Mouse (Mus musculus): ENCODE measurements around the gene Tnrc18. TPM values are rescaled to one million over a fixed set of nuclear protein-coding genes. Genes with fewer than 3 reads are reported as not detected.

Gene Tnrc18
- polyA plus RNA-seq, 1 experiment from 2014 or later, result 39.3 TPM

- Histone ChIP-seq H3K27me3 (ENCODE audit: insufficient read depth, poor library complexity, severe bottlenecking) (no peaks in the 10 kb centered on the region), H3K4me1 (replicated peaks) (peaks cover 58% of the 10 kb centered on the region), H3K4me3 (peak overlapping the region; percentile 99), H3K36me3 (peaks cover 41% of the 10 kb centered on the region), H3K9me3 (no peaks in the 10 kb centered on the region), H3K27ac (peak overlapping the region; percentile 100)
- WGBS, result 2% methylated on average over 18 of the region's 18 CpGs
- DNase-seq (ENCODE audit: low spot score), result peak; percentile 70
Measured at GRCm38 (mm10) chr5:142812976-142813721, 4.3 kb downstream of the Tnrc18 start.

- Histone ChIP-seq H3K27me3 (ENCODE audit: insufficient read depth, poor library complexity, severe bottlenecking) (no peaks in the 10 kb centered on the region), H3K9me3 (no peaks in the 10 kb centered on the region), H3K4me1 (replicated peaks) (peaks cover 56% of the 10 kb centered on the region), H3K27ac (peak overlapping the region; percentile 100), H3K36me3 (peaks cover 46% of the 10 kb centered on the region), H3K4me3 (peak overlapping the region; percentile 99)
- DNase-seq (ENCODE audit: low spot score), result peak; percentile 15
- 4% methylated on average over 8 of the region's 8 CpGs for WGBS
Measured at GRCm38 (mm10) chr5:142812621-142812975, 4.9 kb downstream of the Tnrc18 start.

- H3K9me3 ChIP-seq, result no peaks in the 10 kb centered on the region
- no peaks in the 10 kb centered on the region for H3K27me3 ChIP-seq (ENCODE audit: insufficient read depth, poor library complexity, severe bottlenecking)
- H3K36me3 ChIP-seq, result peaks cover 53% of the 10 kb centered on the region
- 19% methylated on average over 8 of the region's 8 CpGs for WGBS
- peak overlapping the region; percentile 100 for H3K27ac ChIP-seq
- H3K4me1 ChIP-seq (replicated peaks), result peaks cover 58% of the 10 kb centered on the region
- peak overlapping the region; percentile 99 for H3K4me3 ChIP-seq
- DNase-seq (ENCODE audit: low spot score), result peak; percentile 29
Measured at GRCm38 (mm10) chr5:142811870-142812443, 5.5 kb downstream of the Tnrc18 start.

- Histone ChIP-seq H3K36me3 (peaks cover 63% of the 10 kb centered on the region), H3K4me3 (peak overlapping the region; percentile 99), H3K9me3 (no peaks in the 10 kb centered on the region), H3K27ac (peak overlapping the region; percentile 100), H3K4me1 (replicated peaks) (peaks cover 58% of the 10 kb centered on the region), H3K27me3 (ENCODE audit: insufficient read depth, poor library complexity, severe bottlenecking) (no peaks in the 10 kb centered on the region)
- 12% methylated on average over 20 of the region's 20 CpGs for WGBS
- peak; percentile 79 for DNase-seq (ENCODE audit: low spot score)
Measured at GRCm38 (mm10) chr5:142810710-142811599, 6.5 kb downstream of the Tnrc18 start.

GRCm38 (mm10) chr5:142807661-142808060 lies 9.8 kb downstream of the Tnrc18 start:
- Histone ChIP-seq H3K27ac (no peak overlapping the region), H3K27me3 (ENCODE audit: insufficient read depth, poor library complexity, severe bottlenecking) (no peaks in the 10 kb centered on the region)

GRCm38 (mm10) chr5:142803746-142804145 lies 13.7 kb downstream of the Tnrc18 start:
- Histone ChIP-seq H3K9me3 (no peaks in the 10 kb centered on the region), H3K27ac (no peak overlapping the region), H3K4me3 (no peak overlapping the region), H3K36me3 (peaks cover 59% of the 10 kb centered on the region), H3K4me1 (replicated peaks) (peaks cover 72% of the 10 kb centered on the region), H3K27me3 (ENCODE audit: insufficient read depth, poor library complexity, severe bottlenecking) (no peaks in the 10 kb centered on the region)
- no peak for DNase-seq (ENCODE audit: low spot score)
- 89% methylated on average over 1 of the region's 1 CpGs for WGBS

More at GRCm38 (mm10) chr5:142807661-142808060, 9.8 kb downstream of the Tnrc18 start:
- 85% methylated on average over 7 of the region's 7 CpGs for WGBS
- Histone ChIP-seq H3K9me3 (no peaks in the 10 kb centered on the region), H3K36me3 (peaks cover 67% of the 10 kb centered on the region), H3K4me1 (replicated peaks) (peaks cover 70% of the 10 kb centered on the region), H3K4me3 (no peak overlapping the region)
- DNase-seq (ENCODE audit: low spot score), result no peak

- Histone ChIP-seq H3K4me3 (no peak overlapping the region), H3K36me3 (peaks cover 60% of the 10 kb centered on the region), H3K9me3 (no peaks in the 10 kb centered on the region), H3K27me3 (ENCODE audit: insufficient read depth, poor library complexity, severe bottlenecking) (no peaks in the 10 kb centered on the region), H3K4me1 (replicated peaks) (peaks cover 75% of the 10 kb centered on the region), H3K27ac (no peak overlapping the region; the same call in 1 of the 2 replicates)
- DNase-seq (ENCODE audit: low spot score), result no peak
- 83% methylated on average over 4 of the region's 4 CpGs for WGBS
Measured at GRCm38 (mm10) chr5:142802884-142803283, 14.6 kb downstream of the Tnrc18 start.

GRCm38 (mm10) chr5:142801977-142802376 lies 15.5 kb downstream of the Tnrc18 start:
- 65% methylated on average over 2 of the region's 2 CpGs for WGBS

GRCm38 (mm10) chr5:142800656-142801055 lies 16.8 kb downstream of the Tnrc18 start:
- peak overlapping the region; percentile 66 for H3K27ac ChIP-seq
- H3K4me3 ChIP-seq, result peak overlapping the region; percentile 16; the same call in 1 of the 2 replicates
- no peak for DNase-seq (ENCODE audit: low spot score)
- WGBS, result 24% methylated on average over 6 of the region's 6 CpGs
- no peaks in the 10 kb centered on the region for H3K27me3 ChIP-seq (ENCODE audit: insufficient read depth, poor library complexity, severe bottlenecking)
- peaks cover 61% of the 10 kb centered on the region for H3K36me3 ChIP-seq
- no peaks in the 10 kb centered on the region for H3K9me3 ChIP-seq
- peaks cover 71% of the 10 kb centered on the region for H3K4me1 ChIP-seq (replicated peaks)

More at GRCm38 (mm10) chr5:142801977-142802376, 15.5 kb downstream of the Tnrc18 start:
- Histone ChIP-seq H3K9me3 (no peaks in the 10 kb centered on the region), H3K4me3 (no peak overlapping the region), H3K27ac (no peak overlapping the region), H3K36me3 (peaks cover 60% of the 10 kb centered on the region), H3K27me3 (ENCODE audit: insufficient read depth, poor library complexity, severe bottlenecking) (no peaks in the 10 kb centered on the region), H3K4me1 (replicated peaks) (peaks cover 72% of the 10 kb centered on the region)
- no peak for DNase-seq (ENCODE audit: low spot score)

- Histone ChIP-seq H3K4me1 (replicated peaks) (peaks cover 70% of the 10 kb centered on the region), H3K27me3 (ENCODE audit: insufficient read depth, poor library complexity, severe bottlenecking) (no peaks in the 10 kb centered on the region), H3K9me3 (no peaks in the 10 kb centered on the region), H3K4me3 (peak overlapping the region; percentile 9; the same call in 1 of the 2 replicates), H3K36me3 (peaks cover 61% of the 10 kb centered on the region), H3K27ac (peak overlapping the region; percentile 66)
- 29% methylated on average over 8 of the region's 8 CpGs for WGBS
- DNase-seq (ENCODE audit: low spot score), result no peak
Measured at GRCm38 (mm10) chr5:142800198-142800597, 17.3 kb downstream of the Tnrc18 start.

GRCm38 (mm10) chr5:142799259-142799658 lies 18.2 kb downstream of the Tnrc18 start:
- H3K9me3 ChIP-seq, result no peaks in the 10 kb centered on the region
- no peaks in the 10 kb centered on the region for H3K27me3 ChIP-seq (ENCODE audit: insufficient read depth, poor library complexity, severe bottlenecking)
- no peak overlapping the region for H3K4me3 ChIP-seq
- H3K27ac ChIP-seq, result no peak overlapping the region
- H3K36me3 ChIP-seq, result peaks cover 62% of the 10 kb centered on the region
- H3K4me1 ChIP-seq (replicated peaks), result peaks cover 68% of the 10 kb centered on the region
- WGBS, result 85% methylated on average over 4 of the region's 4 CpGs
- no peak for DNase-seq (ENCODE audit: low spot score)

GRCm38 (mm10) chr5:142798190-142798589 lies 19.3 kb downstream of the Tnrc18 start:
- DNase-seq (ENCODE audit: low spot score), result no peak
- 92% methylated on average over 12 of the region's 12 CpGs for WGBS
- Histone ChIP-seq H3K27ac (no peak overlapping the region), H3K36me3 (peaks cover 67% of the 10 kb centered on the region), H3K27me3 (ENCODE audit: insufficient read depth, poor library complexity, severe bottlenecking) (no peaks in the 10 kb centered on the region), H3K4me3 (no peak overlapping the region), H3K9me3 (no peaks in the 10 kb centered on the region), H3K4me1 (replicated peaks) (peaks cover 67% of the 10 kb centered on the region)

Data from hindbrain, embryonic 10.5 days (tissue).